Mouse (Mus musculus): ENCODE data around the gene Hoxd8. TPM values are rescaled to one million over a fixed set of nuclear protein-coding genes. Genes with fewer than 3 reads are reported as not detected.
A peak's percentile ranks its signal among the peaks of the same experiment; 100 is the strongest.

The Hoxd8 gene
- polyA plus RNA-seq, 1 experiment, result 0.92 TPM

DNA sequence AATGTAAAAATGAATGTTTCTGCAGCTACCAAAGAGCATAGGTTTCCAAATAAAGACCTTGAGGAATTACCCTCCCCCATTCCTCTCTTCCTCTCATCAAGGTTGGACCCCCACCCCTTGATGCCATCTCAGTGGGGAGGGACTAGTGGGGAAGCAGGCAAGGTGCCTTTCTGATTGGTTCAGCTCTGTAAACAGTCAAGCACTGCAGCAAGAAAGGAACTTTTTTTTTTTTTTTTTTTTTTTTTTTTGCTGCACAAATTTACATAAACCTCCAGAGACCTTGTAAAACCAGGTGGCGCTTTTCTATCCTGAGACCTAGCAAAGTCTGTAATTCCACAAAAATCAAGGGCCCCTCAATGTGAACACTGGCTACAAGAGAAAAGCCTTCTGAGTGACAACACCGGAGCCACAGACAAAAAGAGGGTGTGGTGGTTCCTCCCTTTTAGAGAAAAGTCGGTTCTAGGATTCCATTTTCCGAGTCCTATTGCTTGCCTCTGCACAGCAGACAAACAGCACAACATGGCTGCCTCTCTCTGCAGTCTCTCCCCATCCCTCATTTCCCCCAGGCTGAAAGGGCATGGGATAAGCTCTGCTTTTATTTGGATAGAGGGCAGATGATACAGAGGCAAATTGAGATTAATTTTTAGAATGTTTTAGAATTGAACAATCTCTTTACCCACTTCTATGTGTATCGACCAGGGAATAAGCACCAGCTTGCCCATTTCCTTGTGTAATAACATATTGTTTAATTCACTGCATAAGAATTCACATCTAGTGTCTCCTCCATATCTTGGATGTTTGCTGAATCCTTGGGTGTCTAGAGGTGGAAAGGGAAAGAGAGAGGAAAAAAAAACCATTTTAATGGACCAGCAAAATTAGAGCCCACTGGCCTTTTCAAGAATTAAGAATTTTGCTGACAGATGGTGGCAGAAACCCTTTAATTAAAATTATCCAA, 5.3 kb downstream of the Hoxd8 start:
- 33% methylated on average over 5 of the region's 5 CpGs for WGBS
- DNase-seq (ENCODE audit: low read depth, low spot score), result no peak

DNA sequence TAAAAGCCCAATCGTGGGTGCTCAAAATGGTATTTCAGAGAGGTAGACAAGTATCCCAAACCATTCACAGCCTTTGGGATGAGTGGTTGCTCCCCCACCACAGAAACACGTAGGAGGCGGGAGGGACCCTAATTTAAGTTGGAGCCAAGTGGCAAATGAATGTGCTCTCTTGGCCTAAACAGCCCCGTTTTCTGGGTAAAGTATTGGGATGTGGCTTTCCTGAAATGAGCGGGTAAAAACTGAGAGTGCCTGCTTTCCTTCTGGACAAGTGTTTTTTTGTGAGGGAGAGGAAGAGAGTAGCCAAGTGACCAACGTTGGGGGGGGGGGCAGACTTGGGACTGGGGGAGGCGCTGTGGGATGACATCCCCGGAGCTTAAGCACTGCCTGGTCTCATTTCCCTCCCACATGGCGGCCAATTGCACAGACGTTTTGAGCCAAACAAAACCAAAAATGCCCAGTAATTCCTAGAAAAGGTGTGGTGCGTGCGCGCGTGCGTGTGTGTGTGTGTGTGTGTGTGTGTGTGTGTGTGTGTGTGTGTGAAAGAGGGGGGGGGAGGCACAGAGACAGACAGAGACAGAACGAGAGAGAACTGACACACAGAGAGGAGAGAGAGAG, 6.6 kb downstream of the Hoxd8 start:
- WGBS, result 6% methylated on average over 16 of the region's 16 CpGs
- DNase-seq (ENCODE audit: low read depth, low spot score), result no peak

DNA sequence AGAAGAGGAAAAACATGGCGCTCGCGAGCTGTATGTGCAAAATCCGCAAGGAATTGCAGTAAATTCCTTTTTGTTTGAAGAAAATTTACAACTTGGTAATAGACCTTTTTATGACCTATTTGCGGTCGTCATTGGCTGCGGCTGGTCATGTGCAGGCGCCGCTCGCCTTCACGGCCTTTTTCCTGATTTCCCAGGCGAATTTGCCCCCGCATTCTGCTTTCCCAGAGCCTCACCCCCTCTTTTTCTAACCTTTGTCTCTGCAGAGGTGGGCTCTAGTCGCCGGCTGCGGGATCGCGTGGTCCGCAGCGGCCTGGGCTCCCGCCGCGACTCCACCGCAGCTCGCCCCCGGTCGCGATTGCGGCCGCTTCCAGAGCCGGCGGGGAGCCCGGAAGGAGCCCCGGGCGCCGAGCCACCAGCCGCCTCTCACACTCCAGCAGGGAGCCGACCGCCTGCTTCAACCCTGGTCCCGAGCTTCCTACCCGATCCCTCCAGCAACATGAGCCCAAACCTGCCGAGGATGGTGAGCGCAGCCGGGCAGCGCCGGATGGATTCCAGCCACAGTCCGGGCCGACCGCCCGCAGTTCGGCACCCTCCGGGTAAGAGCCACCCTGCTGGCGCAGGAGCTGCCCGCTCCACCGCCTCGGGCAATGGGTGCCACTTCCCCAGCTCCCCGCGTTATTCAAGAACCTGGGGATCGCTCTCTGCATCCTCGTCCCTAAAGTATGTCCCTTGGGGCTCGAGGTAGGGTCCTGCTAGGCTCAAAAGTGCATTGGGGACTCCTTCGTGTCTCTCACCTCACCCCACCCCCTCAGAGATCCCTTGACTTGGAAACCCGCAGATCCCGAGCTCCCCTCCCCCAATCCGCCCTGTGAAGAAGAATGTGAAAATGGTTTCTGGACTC, 7.6 kb downstream of the Hoxd8 start, which contains the start of the genes Hoxd3 and Hoxd4:
Hoxd3 (plus strand) TSS at position 207 of the 901 bp plus-strand sequence.
Hoxd4 (plus strand) TSS at position 209 of the 901 bp plus-strand sequence.
- WGBS, result 2% methylated on average over 65 of the region's 65 CpGs
- DNase-seq (ENCODE audit: low read depth, low spot score), result no peak

DNA sequence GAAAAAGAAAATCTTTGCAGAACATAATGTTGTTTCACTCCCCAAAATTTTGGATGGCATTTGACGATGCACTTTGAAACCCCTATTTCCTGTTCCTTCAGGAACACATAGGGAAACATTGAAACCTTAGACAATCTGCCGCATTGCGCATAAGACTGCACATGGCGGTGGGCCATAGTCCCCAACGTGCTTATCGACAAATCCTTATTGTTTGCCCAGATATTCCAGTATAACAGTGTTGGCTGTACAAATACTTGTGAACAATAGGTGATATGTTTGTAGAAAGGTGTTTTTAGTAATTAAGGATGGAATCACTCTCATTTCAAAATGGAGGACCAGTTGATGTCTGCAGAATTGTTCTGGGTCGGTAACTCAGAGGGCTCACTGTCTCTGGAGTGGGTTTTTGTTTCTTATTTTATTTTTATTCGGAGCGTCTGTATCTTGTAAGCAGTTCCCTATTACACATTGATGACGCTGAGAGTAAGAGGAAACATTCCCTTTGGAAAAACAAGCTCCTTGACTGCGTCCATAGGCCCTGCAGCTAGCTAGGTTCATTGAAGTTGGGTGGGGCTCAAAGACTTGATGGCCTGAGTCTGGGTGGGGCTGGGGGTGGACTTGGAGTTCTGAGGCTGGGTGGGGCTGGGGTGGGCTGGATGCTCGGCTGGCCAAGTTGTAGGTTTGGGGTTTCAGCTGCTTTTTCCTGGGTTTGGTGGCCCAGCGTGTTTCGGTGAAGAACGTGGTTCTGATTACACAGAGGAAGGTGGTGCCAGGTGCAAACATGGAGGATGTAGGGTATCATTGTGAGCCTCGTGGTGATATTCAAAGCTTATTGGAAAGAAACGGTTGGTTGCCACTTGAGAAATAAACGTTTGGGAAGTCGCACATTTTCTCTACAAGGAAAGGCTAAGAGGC, 9.1 kb downstream of the Hoxd8 start:
- 24% methylated on average over 19 of the region's 19 CpGs for WGBS
- DNase-seq (ENCODE audit: low read depth, low spot score), result no peak

DNA sequence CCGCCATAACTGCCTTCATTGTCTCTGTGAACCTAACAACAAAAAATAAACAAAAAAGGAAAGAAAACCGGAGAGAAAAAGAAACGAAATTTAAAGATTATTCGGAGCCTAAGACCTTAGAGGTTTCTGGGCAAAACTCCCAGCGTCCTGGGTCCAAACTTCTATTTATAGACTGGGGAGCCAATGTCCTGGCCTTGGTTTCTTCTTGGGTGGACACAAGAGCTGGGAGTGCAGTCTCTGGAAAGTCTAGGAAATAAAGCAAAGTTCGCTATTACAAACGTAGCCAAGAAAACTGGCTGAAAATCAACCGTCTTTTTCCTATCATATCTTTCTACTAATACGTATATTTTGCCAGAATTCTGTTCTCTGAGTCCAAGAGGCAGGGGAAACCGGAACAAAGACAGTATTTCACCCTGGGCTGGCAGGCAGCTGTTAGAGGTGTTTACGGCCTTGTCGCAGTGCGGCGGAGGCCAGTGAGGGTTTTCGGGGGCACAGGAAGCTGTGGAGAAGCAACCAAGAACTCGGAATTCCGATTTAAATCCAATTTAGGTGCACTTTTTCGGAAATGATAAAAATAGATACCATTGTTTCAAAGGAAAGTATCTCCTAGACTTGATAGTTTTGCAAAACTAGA, 9.9 kb downstream of the Hoxd8 start:
- 32% methylated on average over 18 of the region's 18 CpGs for WGBS
- DNase-seq (ENCODE audit: low read depth, low spot score), result no peak

DNA sequence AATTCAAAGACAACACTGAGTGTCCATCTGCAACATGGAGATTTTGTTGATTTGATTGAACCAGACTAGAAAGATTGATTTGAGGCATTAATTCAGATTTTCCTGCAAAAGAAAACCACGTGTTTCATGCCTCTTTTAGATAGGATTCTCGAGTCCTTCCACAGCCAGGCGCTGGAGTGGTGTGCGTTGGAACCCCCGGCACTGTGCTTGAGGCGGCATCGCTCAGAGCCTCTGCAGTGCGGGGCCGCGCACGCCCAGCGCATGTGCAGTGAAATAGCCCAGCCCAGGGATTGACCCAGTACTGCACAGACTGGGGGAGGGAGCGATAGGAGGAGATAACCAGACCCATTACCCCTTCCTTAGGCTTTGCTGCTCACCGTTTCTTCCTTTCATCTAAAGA, 10.5 kb downstream of the Hoxd8 start:
- DNase-seq (ENCODE audit: low read depth, low spot score), result no peak
- WGBS, result 14% methylated on average over 14 of the region's 14 CpGs

DNA sequence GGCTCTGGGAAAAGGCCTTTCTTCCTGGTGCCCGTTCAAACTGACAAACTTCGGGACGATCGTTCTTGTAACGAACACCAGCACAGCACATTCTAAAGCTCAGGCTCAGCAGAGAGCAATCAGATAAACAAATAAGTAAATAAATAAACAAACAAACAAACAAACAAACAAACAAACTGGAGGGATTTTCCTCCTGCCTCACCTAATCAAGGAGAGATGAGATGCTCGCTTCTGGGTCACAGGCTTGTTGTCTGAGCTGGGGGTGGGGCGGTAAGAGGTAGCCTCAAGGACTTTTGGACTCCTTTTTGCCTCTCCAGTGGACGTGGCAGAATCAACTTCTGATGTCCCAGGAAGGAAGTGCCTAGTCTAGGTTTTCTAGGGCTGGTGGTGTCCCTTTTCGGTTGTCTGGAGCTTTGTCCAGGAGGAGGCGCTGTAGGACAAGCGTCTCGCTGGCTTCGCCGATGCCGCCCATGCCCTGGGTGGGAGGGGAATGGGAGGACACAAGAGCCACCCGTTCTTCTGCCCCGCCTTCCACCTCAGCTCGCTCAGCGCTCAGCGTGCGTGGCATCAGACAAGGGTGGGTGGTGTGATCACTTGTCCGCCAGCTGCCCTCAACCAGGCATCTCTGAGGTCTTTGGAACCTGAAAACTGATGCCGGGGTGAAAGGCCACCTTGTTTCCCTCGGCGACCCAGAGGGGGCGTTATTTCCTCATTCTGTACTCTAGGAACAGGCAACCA, 11.3 kb downstream of the Hoxd8 start:
- 5% methylated on average over 26 of the region's 26 CpGs for WGBS
- DNase-seq (ENCODE audit: low read depth, low spot score), result peak; percentile 68

DNA sequence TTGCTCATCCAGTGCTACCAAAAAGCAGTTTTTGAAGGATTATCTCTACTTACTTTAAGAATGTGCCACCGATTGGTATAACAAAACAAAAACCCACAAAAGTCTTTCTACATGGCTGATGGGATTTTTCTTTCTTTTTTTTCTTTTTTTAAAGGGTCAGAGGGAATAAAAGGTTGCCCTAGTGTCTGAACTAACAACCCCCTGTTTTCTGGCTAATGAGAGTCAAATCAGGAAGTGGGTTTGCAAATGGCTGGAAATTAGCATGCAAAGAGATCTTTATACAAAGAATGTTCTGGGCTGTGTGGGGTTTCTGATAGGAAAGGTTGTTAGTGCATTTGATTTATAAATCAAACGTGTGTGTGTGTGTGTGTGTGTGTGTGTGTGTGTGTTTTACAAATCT, 16.0 kb downstream of the Hoxd8 start:
- no peak for DNase-seq (ENCODE audit: low read depth, low spot score)
- WGBS, result 43% methylated on average over 2 of the region's 2 CpGs

DNA sequence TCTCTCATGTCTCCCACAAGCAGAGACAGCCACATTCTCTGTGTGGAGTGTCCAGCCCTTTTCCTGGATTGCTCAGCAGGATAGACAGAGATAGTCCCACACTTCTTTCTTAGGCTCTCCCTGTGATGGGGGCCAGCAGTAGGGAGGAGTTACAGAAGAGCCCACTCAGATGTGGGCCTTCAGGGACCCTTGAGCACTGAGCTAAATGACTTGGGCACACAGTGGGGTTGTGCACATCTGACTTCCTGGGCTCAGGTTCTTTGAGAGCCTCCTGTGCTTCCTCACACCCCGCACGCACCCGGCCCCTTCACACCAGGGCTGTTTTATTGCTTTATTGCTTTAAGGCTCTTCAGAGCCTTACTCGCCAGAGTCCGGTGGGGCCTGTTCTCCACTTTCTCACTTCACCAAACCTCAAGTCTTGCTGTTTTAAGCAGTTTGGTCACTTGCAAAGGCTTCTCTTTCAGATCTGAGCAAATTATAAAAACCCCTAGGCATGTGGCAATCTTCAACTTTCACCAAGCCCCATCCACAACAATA, 16.6 kb downstream of the Hoxd8 start:
- DNase-seq (ENCODE audit: low read depth, low spot score), result no peak
- 19% methylated on average over 5 of the region's 5 CpGs for WGBS

DNA sequence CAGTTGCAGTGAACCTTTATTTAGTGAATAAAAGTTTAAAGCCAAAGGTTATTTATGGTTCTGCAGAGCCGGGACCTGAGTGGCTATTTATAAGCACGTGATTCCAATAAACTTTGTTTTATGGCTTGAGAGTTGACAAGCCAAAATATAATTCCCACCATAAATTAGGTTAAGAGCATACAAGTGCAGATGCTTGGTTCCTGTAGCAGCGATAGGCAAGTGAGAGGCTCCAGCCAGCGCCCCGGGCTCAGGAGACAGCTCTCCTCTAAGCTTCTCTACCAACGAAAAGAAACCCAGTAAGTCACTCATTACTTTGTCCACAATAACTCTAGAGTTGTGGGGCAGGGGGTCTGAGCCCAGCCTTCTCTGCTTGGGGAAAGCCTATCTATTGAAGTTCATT, 17.5 kb downstream of the Hoxd8 start:
- 6% methylated on average over 6 of the region's 6 CpGs for WGBS
- no peak for DNase-seq (ENCODE audit: low read depth, low spot score)

DNA sequence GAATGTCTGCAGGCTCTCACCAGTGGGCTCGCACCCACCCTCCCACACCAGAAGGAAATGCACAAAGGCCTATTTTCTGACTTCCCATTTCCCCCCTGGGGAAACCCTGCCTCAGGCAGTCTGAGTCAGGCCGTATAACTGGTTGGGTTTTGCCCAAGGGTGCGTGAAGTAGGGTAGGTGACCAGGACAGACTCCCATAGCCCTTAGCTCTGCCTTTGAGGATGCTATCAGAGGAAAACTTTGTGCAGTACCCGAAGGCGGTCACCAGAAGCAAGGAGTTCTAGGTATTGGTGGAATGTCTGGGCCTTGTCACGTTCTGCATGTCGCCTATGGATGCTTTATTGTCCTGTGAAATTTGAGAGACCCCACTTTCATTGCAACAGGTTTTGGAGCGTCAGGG, 18.5 kb downstream of the Hoxd8 start:
- 69% methylated on average over 8 of the region's 8 CpGs for WGBS
- DNase-seq (ENCODE audit: low read depth, low spot score), result no peak

DNA sequence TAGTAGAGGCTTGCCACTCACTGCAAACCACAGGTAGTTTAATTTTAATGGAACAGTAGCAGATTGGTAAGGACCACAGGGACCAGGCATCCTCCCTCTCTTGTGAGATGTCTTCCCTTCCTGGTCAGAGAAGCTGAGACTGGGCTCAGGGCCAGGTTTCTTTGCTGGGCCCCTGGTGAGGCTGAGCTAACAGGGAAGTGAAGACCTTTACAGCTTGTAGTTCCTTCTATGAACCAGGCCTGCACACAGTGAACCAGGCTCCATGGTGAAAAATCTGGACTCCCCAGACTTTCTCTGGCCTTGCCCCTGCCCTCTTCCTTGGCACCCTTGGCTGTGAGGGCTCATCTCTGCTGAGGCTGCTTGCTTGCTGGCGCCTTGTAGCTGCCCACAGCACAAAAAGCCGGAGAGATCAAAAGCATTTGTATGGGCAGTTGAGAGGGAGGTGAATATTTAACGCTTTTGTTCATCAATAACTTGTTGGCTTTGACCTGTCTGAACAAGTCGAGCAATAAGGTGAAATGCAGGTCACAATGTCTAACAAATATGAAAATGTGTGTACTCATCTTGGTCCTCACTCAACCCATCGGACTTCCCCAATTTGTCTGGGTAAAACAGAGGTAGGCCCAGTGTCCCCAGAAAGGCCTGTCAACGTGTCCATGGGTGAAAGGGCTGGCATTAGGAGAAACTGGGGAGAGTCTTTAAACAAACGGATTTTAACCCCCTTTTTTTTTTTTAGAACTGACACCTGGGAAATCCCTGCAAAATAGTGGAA, 20.0 kb downstream of the Hoxd8 start:
- DNase-seq (ENCODE audit: low read depth, low spot score), result no peak
- WGBS, result 51% methylated on average over 7 of the region's 7 CpGs

DNA sequence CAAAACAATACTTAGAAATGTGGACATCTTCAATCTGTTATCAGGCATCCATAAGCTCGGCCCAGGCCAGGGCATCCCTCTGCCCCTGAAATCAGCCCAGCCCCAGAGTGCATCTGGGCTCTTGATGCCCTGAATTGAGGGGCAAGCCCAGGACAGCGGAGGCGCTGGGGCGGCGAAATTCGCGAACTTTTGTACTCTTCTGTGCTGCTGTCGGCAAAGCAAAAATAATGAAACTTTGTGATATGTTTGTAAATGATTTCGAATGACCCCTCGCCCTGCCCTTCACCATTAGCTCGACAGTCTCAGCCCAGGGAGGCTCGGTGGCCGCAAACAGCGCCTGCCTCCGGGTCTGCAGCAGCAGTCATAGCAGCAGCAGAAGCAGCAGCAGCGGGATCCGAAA, 20.8 kb downstream of the Hoxd8 start:
- no peak for DNase-seq (ENCODE audit: low read depth, low spot score)
- WGBS, result 78% methylated on average over 17 of the region's 17 CpGs

DNA sequence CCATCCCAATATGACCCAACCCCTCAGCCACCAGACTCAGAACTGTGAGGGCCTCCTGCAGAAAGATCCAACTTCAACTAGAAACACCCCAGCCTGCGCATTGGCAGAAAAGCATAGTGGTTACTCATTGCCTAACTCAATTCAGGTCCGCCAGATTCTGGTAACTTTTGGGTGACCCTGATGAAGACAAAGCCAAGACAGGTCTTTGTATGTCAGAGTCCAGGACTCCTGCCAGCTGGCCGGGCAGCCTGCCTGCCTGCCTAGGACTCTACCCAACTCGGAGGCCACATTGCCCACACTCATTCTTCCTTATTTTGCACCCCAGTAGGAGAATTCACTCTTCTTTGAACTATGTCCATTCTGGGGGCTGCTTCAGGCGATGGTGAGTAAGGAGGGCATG, 22.1 kb downstream of the Hoxd8 start, which contains the start of gene Gm28230:
Gm28230 (plus strand) TSS at position 178 of the 400 bp plus-strand sequence.
- no peak for DNase-seq (ENCODE audit: low read depth, low spot score)
- 68% methylated on average over 5 of the region's 5 CpGs for WGBS

DNA sequence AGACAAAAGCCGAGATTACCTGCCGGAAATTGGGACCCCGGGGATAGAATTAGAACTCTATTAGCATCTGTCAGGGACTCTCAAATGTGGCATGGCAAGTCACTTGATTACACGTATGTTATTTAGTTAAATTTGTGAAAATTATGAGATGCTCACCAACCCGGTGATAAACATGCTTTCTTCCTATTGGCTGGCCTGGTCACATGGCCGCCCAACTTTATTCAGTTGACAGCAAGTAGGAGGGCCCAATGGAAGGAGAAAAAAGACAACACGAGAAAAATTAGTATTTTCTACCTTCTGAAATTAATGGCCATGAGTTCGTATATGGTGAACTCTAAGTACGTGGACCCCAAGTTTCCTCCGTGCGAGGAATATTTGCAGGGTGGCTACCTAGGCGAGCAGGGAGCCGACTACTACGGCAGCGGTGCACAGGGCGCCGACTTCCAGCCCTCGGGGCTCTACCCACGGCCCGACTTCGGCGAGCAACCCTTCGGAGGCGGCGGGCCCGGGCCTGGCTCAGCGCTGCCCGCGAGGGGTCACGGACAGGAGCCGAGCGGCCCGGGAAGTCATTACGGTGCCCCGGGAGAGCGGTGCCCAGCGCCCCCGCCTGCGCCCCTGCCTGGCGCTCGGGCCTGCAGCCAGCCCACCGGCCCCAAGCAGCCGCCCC, 22.7 kb downstream of the Hoxd8 start:
- 53% methylated on average over 43 of the region's 43 CpGs for WGBS
- no peak for DNase-seq (ENCODE audit: low read depth, low spot score)

DNA sequence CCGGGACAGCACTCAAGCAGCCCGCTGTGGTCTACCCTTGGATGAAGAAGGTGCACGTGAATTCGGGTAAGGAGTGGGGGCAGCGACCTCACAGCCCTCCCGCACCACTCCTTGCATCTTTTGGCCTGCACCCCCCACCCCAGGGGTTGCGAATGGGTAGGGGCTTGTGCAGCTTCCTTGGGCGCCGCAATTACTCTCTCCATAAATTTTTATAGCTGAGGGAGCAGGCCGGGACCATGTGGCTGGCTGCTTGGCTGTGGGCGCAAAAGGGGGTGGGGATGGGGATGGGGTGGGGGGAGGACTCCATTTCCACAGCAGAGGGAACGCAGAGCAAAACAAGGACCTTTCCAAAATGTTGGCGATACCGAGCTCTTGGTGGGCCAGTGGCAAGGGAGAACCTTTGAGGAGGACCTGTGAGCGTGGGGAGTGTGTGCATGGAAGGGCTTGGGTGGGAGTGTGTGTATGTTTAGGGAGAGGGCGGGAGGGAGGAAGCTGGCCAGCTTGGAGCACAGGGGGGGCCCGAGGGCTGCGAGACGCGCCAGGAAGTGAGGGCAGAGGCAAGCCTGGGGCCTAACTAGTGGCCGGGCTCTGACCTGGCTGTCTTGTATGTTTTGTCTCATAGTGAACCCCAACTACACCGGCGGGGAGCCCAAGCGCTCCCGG, 23.4 kb downstream of the Hoxd8 start:
- WGBS, result 41% methylated on average over 25 of the region's 25 CpGs

More for the DNA sequence above, 23.4 kb downstream of the Hoxd8 start:
- no peak for DNase-seq (ENCODE audit: low read depth, low spot score)
